Mouse (Mus musculus): ENCODE data around the gene Agxt2.

Gene Agxt2

DNA sequence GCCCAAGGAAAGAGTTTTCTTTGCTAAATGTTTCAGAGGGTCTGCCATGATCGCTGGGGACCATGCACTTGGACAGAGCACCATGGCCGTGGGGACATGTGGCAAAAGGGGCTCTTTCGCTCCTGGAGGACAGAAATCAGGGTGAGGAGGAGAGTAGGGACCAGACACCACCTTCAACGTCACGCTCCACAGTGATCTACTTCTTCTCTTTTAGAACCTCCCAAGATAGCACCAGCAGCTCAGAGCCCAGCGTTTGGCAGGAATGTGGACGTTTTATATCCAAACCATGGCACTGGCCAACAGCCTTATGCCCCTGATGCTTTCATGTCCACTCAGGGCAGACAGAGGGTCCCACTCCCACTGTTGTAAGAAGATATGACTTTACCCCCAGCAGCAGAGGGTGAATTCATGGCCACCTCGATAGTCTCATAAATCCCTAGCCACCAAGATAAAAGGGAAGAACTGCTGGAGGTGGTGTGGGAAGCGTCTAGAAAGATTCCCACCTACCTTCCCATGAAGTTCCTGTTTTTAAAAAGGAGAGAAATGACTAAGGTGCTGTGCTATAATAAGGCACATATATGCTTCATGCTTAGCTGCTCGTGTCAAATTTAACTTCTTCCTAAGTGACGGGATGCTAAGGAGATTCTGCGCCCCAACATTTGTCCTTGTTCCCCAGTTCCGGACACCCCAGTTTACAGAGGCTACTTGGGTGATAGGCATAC is 68.4 kb downstream of the Agxt2 start:
- no peak for DNase-seq

DNA sequence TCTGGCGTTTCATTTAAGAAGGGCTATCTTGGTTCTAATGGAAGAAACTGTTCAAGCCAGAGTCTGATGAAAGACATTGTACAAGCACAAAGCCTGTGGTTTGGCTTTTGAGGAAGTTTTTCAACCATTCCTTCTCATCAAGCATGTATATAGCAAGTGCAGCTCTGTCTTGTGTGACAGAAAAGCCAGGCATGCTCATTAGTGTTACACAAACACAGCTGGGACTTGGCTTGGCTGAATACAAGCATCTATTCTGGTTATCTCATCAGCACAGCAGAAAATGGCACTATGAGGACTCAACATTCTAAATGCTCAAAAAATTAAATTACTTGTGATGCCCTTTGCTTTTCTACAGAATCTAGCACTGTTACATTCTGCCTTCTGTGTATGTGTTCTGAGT is 78.6 kb downstream of the Agxt2 start:
- DNase-seq: no peak

DNA sequence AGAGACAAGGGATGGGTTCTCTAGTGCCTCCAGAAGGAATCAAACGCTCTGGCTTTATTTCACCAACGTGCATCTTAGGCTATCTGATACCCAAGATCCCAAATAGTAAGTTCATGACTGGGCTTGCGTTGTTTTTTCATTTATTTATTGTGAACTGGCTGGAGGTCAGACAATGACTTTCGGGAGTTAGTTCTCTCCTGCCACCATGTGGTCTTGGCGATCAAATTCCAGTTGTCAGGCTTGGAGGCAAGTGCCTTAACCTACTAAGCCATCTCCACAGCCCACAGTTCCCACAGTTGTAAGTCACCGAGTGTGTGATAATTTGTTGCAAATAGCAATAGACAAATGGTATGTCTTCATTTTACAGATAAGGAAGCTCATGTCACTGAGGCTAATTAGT is 81.6 kb downstream of the Agxt2 start:
- DNase-seq: peak in 1 of 2 experiments; percentile 14

DNA sequence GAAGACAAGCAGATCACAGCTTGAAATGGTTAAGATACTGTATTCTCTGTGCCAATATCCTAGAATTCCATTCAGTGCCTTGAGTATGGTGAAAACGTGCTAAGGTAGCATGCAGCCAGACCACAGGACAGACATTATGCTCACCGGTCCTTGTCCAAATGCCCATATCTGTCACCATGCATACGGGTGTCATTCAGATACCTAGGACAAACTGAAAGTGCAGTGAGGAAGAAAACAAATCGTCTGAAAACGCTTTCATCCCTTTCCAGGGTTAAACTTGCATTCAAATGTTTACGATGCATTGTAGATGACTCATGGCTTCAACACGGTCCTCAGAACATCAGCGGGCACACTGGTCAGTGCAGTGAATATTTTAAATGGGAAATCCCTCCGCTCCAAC is 83.2 kb downstream of the Agxt2 start:
- no peak for DNase-seq

DNA sequence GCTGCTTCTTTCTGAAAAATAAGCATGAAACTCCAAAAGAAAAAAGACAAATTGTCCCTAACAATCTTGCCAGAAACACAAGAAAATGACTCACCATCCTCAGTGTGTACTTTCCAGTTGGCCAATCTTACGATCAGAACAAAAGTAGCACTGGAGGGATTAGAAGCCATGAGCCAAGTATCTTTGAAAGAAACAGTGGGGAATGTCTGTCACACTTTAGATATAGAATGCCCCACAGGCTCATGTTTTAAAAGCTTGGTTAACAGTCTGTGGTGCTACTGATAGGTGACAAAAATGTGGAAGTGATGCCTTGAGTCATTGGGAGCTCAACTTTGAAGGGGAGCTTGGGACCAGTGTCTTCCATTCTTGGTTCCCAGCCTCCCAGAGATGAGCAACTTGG is 83.9 kb downstream of the Agxt2 start:
- no peak for DNase-seq

DNA sequence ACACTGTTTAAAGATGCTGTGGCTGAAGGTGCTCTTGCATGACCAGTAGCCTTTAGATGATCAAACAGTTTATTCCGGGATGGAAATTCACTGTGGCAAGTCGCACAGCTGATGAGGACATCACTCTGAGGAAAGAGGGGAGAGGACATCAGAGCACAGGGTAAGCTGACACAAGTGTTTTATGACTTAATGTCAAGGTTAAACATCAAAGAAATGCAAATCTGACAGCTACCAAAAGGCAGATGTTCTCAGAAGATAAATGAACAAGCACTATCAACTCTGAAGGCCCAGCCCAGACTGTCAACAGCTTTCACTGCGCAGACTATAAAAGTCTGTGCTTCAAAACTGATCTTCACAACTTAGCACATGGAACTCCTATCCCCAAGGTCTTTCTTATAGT is 88.8 kb downstream of the Agxt2 start:
- DNase-seq: no peak

All from cerebellum, postnatal 25 days (tissue).